Mouse (Mus musculus) layer of hippocampus, postnatal 25 days (tissue): Measurements from ENCODE around the gene Nr2e3. TPM values are rescaled to one million over a fixed set of nuclear protein-coding genes. Genes with fewer than 3 reads are reported as not detected.
A peak's percentile ranks its signal among the peaks of the same experiment; 100 is the strongest.
"Not testable (repeated sequence)": the region's sequence is repeated elsewhere in the genome, so short reads cannot be mapped to it uniquely, and the experiment has no call there.

Source experiments
- DNase-seq, 2 experiments: peaks; one replicate each; pipeline ENCODE4 v3.0.0; 2022; ENCODE audit warnings: mixed read lengths in 2 of 2, low spot score in 1 of 2; ENCODE audit errors: extremely low spot score in 1 of 2
- total RNA-seq, 2 experiments: library from RNA; stranded (reverse); gene quantifications; 2 replicates each; pipeline ENCODE4 v1.2.3; 2021

Nr2e3 gene
- not detected for total RNA-seq

DNA sequence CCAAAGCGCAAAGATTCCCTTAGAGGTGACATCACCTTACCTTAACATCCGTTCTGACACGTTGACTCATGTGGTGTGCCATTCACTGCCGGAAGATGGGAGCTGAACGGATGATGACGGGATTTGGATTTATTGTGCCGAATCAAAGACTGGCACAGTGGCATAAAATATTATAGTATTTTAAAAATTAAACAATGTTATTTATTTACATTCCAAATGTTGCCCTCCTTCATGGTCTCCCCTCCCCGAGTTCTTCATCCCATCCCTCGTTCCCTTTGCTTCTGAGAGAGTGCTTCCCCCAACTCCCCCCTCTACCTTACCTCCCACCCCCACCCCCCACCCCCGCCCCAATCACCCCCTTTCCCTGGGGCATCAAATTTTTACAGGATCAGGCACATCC is at the start of gene Nr2e3:
Nr2e3 (minus strand) TSS at position 101 of the 400 bp plus-strand sequence.
- no peak for DNase-seq

DNA sequence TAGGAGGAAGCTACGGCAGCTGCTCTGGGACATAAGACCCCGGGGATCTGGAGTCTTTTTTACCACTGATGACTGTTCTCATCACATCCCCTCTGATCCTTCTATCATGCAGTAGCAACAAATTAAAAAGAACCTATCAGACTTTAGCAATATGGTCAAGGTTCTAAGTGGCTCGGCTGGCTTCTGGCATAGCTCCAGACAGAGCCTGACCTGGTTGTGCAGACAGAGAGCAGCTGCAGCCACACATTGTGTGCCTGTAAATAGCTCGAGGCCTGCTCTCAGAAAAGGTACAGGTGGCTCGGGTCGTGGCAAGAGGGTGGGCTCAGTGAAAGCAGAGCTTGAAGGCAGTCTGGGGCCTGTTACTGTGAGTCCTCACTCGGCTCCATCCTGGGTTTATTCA is 48.5 kb upstream of the Nr2e3 start:
- no peak for DNase-seq

DNA sequence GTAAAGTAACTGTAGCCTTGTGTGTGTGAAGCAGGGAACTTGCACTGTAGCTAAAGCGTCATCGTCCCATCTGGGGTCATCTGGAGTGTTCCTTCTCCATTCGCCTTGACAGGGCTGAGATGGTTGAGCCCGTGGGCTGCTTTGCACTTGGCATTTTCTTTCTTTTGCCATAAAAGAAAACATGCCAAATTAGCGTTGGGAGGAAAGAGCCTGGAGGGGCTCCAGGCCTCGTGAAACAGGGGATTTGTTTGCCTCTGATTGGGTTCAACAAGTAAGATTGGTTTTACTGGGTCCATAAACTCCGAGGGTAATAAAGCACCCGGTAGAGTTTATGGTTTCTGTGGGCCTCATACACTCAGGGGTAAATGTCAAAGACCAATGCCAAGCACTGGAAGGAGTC is 41.9 kb upstream of the Nr2e3 start:
- no peak for DNase-seq

DNA sequence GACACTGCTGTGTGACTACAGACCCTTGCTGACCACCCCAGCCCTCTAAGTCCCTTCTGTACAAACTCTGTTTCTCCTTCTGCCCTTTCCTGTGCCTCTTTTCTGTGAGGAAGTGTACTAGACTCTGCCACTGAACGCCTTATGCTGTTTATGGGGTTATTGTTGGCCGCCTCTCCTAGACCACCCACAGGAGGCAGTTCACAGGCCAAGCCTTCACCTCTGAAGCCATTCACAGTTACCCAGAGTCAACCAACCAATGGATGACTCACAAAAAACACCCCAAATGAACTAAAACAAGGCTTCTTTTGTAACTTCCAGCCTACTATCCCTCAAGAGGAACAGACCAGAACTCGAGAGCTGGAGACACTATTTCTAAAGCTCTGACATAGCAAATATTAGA is 41.0 kb upstream of the Nr2e3 start:
- no peak for DNase-seq

DNA sequence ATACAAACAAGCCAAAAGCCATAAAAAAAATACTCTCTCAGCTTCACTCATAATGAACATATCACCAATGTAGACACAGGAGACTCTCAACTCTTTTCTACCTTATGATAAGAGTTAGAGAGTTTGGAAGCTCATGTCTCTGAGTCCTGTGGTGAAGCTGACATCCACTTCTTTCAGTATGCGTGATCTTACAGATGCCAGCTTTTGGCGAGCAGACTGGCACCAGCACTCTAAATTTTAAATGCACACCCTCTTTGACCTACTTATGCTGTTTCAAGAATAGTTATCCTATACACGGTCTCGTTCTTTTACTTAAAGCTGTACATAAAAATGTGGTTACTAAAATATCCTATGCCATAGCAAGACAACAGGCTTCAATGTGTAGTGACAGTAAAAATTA is 37.3 kb upstream of the Nr2e3 start:
- DNase-seq = no peak

DNA sequence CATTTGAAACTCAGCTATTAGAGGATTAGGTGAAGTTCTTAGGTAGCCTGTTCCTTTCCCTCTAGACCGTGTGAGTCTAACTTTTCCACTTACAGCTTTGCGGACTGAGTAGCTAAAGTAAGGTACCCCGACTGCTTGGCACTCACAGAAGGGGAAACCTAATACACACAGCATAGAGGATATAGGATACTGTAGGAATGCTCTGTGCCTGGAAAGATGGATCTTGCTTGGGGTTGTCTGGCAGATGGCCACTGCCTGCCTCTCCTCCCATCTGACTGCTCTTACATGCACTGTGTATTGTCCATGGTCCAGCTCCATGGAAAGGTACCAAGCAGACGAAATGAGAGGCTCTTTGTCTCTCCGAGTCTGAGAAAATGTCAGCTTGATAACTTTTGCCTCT is 30.9 kb upstream of the Nr2e3 start:
- no peak for DNase-seq

DNA sequence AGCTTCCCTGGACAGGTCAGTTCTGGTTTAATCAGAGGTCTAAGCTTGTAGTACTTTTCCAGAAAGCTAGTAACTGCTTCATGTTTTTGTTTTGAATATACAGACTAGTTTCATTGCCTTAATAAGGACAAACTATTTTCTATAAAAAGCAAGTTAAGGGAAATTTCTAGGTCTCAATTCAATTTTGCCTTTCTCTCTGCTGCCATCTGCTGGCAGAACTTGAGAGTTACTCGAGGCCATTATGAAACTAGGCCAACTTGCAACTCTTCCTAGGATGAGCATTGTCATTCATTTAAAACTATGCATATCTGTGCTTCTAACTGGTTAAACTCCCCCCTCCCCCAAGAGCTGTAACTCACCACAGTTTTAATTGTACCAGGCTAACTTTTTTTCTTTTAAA is 29.4 kb upstream of the Nr2e3 start:
- DNase-seq = peak; percentile 40 to 86

DNA sequence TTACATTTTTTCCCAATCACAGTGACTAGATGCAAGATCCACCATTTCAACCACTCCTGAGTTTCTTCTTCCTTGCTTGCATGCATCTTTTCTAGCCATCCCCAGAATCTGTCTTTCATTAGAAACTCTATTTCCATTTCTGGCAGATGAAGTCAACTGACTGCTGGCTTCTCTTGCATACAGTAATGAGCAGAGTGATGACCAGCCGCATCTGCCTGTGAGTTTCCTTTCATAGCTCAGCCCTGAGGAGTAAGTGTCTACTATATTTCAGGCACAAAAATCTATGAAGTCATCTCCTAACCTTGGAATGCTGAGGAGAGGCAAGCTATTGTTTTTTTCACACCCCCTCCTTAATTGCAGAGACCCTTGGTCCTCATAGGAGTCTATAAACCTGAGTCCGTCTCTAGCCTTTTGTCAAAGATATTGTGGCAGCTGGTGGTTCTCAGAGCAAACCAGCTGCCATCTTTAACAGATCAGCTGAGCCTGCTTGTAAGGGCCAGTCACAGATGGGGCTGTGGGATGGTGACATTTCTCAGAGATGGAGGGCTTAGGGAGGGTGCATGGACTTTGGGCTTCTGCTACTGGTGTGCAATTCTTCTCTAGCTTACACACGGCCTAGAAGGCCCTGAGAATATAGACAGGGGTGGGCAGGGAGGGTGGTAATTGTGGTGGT is 25.6 kb upstream of the Nr2e3 start:
- DNase-seq = no peak

DNA sequence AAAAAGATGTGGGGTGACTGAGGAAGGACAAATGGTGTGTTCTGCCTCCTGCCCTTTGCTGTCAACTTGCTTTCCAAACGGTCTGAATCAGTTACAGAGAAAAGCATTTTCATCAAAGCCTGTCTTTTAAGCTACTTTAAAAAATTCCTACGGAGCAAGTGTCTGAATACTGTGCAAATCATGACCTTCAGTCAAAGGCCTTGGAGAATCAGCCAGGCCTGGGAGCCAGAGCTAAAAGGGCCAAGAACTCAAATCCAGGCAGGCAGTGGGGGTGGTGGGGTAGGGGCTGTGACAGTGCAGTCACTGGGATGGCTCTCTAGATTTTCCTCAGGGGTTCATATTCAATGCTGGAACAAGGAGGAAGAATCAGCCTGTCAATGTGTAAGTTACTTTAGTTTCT is 20.7 kb upstream of the Nr2e3 start:
- no peak for DNase-seq

DNA sequence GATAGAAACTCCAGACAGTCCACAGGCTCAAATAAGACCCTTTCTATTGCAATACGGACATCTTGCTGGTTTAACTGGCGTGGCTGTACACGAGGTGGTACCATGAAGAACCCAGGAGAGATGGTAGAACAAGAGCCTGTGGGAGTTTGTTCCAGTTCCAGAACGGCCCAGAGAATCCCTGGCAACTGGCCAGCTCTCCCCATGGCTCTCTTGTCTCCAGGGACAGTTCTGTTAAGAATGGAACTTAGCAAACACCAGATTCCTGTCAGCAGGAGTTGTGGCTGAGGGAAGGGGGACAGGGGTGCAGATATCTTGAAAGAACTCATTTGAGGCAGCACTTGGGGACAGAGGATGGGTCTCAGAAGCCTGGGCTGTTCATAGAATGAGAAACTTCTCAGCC is 10.8 kb upstream of the Nr2e3 start:
- DNase-seq = no peak

DNA sequence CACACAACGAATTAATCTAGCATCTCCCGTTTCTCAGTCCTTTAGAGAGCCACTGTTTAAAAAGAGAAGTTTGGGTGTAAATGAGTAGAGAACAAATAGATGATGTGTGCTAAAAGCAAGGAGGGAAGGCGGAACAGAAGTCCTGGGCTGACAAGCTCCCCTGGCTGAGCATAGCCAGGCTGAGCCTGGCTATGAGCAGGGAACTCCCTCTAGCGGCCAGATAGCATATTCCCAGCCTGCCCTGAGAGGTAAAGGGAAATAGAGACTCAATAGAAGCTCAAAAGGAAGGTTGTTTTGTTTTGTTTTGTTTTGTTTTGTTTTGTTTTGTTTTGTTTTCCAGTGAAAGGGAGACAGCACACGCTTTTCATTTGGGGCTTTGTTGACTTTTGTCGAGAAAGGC is 8.9 kb upstream of the Nr2e3 start:
- DNase-seq = peak in 1 of 2 experiments; percentile 63

DNA sequence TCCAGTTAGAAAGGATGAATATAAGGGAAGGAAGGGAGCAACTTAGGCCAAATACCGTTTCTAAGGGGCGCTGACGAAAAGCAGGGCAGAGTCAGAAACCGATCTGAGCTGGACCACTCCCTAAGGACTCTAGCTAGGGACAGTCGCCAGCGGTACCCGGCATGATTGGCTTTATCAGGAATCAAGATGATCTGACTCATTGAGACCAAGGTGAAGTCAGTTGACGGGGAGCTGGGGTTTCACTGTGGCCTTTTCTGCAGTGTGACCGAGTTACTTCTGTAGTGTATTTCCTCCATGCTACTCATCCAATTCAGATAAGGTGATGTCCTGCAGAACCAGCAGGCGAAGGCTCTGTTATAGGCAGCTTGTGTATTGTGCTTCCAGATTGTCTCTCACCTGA is 4.6 kb upstream of the Nr2e3 start:
- DNase-seq = no peak

DNA sequence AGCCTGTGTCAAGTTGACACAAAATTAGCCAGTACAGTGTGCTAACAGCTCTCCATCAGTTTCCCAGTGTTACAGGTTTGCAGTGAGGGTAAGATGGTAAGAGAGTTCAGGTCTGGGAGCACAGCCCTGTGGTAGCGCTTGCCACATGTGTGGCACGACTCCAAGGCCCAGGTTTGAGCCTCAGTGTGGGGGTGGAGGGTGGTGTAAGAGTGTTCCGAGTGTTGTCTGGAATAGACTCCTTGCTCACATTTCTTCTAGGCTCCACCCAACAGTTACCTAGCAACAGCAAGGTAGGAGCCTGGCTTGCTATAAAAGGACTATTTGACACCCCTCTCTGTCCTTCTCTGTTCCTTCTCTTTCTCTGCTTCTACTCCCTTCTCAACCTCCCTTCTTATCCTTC is 3.9 kb upstream of the Nr2e3 start:
- no peak for DNase-seq

DNA sequence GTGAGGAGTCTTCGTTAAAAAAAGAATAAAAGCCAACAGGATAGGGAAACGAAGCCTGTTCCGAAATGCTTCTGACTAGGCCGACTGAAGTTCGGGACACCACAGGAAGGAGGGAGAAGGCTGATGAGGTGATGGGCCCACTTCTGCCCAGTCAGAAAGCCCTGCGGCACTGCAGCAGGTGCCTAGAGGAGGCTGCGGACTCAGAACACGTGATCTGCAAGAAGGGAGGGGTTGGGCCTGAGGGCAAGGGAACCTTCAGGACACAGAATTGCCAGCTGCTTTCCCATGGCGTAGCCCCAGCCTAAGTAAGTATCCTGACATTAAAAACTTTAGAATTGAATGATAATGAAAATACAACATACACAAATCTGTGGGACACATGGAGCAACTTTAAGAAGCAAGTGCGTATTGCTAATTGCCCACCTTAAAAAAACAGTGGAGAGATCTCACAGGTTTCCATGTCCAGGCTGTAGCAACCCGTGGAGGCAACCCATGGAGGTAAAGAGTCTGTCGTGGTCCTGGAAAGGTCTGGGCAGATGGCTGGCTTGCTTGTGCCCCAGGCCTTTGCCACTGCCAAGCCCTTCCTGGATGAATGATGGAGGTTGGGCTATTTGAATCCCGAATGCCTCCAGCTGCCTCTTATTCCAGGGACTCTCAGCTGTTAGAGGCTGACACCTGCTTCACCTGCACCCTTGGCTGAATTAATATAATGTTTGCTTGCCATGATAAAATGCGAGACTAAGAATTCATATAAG is 919 bp upstream of the Nr2e3 start:
- no peak for DNase-seq

DNA sequence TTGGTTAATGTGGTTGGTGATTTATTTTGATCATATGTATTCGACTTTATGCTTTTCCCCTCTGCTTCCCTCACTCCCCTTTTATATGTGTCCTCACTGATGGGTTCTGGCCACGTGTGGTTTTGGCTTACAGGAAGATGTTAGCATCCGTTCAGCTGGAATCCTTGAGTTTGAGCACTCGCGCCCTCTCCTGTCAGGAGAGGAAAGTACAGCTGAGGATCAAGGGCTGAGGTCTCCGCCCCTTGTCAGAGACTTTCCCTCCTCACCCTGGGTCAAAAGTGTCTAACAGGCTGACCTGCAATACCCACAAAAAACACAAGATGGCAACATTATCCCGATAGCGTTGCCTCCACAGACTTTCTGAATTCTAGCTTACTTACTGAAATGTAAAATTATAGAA is 1.2 kb downstream of the Nr2e3 start:
- peak; percentile 29 to 64 for DNase-seq

DNA sequence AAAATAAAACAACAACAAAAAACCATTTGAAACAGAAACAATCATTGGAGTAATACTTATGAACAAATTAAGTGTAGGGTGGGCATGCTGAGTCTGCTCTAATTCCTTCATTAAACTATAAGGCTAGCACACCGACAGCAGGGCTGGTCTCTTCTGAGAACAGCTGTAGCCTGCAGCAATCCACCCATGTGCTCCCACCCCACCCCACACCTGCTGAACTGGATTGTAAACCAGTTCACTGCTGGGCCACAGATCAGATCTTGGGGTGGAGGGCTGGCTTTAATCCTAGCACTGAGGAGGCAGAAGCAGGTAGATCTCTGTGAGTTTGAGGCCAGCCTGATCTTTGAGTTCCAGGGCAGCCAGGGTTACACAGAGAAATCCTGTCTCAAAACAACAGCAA is 2.3 kb downstream of the Nr2e3 start:
- not testable (repeated sequence) for DNase-seq

DNA sequence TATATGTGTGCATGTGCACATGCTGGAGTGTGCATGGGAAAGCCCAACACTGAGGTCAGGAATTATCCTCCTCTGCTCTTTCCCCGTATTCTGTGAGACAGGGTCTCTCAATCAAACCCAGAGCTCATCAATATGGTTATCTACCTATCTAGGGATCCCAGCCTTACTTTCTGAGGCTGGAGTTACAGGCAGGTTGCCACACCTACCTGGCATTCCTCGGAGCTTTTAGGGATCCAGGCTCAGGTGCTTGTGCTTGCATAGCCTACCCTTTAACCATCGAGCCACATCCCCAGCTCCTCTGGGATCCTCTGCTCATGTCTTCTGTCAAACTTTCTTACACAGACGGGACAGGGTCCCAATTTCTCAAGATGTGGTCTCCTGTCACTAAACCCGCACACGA is 4.0 kb downstream of the Nr2e3 start:
- DNase-seq = no peak

DNA sequence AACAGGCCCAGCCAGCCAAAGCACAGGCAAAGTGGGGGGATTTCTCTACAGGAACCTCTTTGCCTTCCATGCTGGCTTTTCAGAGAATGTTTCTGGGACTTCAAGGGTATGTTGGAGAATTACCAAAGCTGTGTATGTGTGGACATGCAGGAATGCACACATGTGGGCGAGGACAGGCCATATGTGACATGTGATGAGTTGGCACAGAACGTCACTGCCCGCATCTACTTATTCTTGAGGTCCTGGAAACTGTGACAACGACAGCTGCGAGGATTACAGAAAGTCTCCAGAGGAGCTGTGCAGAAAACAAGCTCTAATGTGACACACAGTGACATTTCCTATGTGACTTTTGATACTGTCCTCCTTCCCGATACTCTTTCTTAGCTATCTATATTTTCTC is 4.8 kb downstream of the Nr2e3 start:
- DNase-seq = no peak

DNA sequence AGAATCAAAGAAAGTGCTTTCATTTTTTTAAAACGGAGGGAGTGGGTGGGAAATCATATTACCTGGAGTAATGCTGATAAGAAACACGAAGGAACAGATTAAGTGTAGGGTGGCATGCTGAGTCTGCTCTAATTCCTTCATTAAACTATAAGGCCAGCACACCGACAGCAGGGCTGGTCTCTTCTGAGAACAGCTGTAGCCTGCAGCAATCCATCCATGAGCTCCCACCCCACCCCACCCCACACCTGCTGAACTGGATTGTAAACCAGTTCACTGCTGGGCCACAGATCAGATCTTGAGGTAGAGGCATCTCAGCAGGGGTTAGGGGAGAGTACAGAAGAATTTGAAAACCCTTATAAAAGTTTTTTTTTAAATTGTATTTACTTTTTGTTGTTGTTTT is 5.3 kb downstream of the Nr2e3 start:
- no peak for DNase-seq

DNA sequence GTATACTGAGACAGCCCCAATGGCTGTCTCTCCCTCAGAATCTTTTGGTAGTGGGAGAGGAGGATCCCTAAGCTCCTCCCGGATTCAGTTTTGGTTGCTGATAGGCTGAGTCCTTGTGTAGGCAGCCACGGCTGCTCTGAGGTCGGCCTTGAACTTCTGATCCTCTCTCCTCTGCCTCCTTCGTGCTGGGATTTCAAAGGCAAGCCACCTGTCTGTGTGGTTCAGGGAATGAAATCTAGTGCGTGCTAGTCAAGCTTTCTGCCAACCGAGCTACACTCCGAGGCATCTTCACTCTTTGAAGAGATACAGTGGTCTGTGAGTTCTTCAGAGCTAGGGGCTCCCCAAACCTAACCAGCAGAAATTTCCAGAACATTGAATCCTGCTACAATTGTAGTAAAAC is 6.9 kb downstream of the Nr2e3 start:
- no peak for DNase-seq

DNA sequence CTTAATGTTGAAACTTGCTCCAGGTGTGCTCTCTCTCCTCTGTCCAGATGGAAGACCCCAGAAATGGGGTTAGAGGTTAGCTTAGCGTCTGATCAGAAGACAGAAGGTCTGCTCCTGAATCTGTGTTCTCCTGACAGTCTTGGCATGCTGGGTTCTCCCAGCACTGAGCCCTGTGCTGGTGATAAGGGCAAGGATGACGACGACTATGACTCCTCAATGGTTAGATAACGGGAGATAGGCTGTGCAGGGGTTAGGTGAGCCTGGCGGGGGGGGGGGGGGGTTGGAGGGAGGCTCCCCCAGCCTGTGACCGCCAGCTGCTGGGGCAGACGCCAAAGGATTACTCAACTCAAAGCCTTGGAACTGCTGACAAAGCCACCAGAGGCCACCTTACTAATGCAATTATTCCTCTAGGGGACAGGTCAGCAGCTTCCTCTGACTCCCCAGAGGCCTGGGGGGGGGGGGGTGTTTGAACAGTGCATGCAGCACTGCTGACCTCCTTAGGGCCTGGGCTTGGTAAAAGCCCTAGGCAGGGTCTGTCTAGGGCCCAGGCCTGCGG is 7.9 kb downstream of the Nr2e3 start:
- no peak for DNase-seq

DNA sequence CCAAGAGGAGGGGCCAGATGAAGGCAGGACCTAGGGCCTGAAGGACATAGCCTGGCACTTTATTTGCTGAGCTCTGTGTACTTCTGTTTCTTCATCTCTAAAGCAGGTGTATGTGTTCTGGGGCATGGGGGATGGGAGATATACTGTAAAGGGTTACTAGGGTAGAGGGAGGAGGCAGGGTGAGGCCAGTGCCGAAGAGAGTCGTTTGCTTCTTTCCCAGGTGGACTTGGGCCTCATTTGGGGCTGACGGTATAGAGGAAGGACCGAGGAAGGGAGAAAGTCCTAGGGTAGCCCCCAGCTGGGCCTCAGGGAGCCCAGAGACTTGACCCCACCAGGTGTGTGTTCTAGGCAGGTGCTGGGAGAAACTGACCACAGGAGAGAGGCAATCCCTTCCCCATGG is 8.5 kb downstream of the Nr2e3 start:
- DNase-seq = no peak
